Mouse (Mus musculus) small intestine, adult 2 months (tissue): ENCODE measurements around the gene B3gat2. TPM values are rescaled to one million over a fixed set of nuclear protein-coding genes. Genes with fewer than 3 reads are reported as not detected.

Source experiments
- H3K27ac ChIP-seq: fragments of 200-500 bp; 2 replicates; pipeline ENCODE4 v1.5.1; 2012; ENCODE audit warnings: low read depth, low read length, control low read depth, inconsistent platforms; ENCODE audit not compliant: insufficient read depth
- H3K27me3 ChIP-seq: fragments of 200-500 bp; 2 replicates; pipeline ENCODE4 v1.6.1; 2012; ENCODE audit warnings: mild to moderate bottlenecking, moderate library complexity, low read length, inconsistent platforms; ENCODE audit not compliant: control insufficient read depth, insufficient read depth
- H3K36me3 ChIP-seq: fragments of 200-500 bp; 2 replicates; pipeline ENCODE4 v1.6.1; 2012; ENCODE audit warnings: mild to moderate bottlenecking, low read length, control low read depth, inconsistent platforms; ENCODE audit not compliant: control insufficient read depth, insufficient read depth
- H3K4me1 ChIP-seq: fragments of 200-500 bp; 2 replicates; pipeline ENCODE4 v1.6.1; 2012; ENCODE audit warnings: low read length, inconsistent platforms, mixed read lengths; ENCODE audit not compliant: control insufficient read depth, insufficient read depth, insufficient read length
- H3K4me3 ChIP-seq: fragments of 200-500 bp; 2 replicates; pipeline ENCODE4 v1.5.1; 2012; ENCODE audit warnings: low read depth, mild to moderate bottlenecking, control low read depth, inconsistent platforms, low read length, moderate library complexity
- CTCF ChIP-seq: fragments of 200-500 bp; IDR thresholded peaks from 2 replicates; pipeline ENCODE4 v1.5.1; 2012; ENCODE audit warnings: low read depth, mild to moderate bottlenecking, control low read depth, inconsistent platforms, low read length, moderate library complexity, mixed read lengths; ENCODE audit not compliant: insufficient replicate concordance, insufficient read length; ENCODE audit errors: extremely low read depth
- POLR2A ChIP-seq: fragments of 200-500 bp; IDR thresholded peaks from 2 replicates; pipeline ENCODE4 v1.6.1; 2012; ENCODE audit warnings: low read depth, mild to moderate bottlenecking, control low read depth, inconsistent platforms, low read length, moderate library complexity
- WGBS: fragments of 180-500 bp; shearing (Covaris S2); methylation state at CpG from one replicate; pipeline ENCODE4 v1.1.7; 2018; 5-methylcytosine and 5-hydroxymethylcytosine counted together
- polyA plus RNA-seq: library from polyadenylated mRNA; depleted of rRNA; stranded (reverse); fragments of >200 nt; gene quantifications from 2 replicates; pipeline ENCODE4 v1.2.3, GENCODE M21; 2012; rRNA removed

Gene B3gat2
- polyA plus RNA-seq, result not detected in 2 replicates

DNA sequence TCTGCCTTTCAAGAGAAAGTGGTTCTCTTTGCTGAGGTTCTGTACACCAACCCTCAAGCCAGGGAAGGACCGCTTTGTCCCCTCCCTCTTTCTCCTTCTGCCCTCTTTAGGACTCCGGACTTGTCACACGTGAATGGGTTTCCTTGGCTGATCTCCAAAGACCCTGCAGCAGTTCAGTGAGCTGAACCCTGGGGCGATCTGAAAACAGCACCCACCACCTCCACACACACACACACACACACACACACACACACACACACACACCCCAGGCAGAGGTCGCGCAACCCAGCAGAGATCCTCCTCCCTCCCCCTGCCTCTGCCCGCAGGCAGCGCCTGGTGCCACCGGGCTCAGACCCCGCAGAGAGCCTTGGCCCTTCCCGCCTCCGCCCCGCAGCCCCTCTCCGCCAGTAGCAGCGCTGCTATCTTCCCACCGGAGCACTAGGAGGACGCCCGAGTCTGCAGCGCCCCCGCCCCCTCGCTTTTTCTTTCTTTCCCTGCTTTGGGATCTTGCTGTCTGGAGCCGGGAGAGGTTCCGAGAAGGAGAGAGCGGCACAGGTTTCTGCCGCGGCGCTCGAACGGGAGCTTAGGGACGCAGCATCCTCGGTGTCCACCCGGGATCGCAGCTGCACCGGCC, at the start of gene B3gat2:
Gene B3gat2, plus strand, starts transcription at position 252 of the 634 bp plus-strand sequence.
- Histone ChIP-seq H3K36me3 (no peaks in the 10 kb centered on the region), H3K4me1 (peaks cover 10% of the 10 kb centered on the region), H3K27me3 (peaks cover 25% of the 10 kb centered on the region), H3K4me3 (peak within 1 kb of the TSS; percentile 56), H3K27ac (no peak within 1 kb of the TSS)
- no peak for TF ChIP-seq CTCF
- TF ChIP-seq POLR2A, result no peak
- WGBS, result 4% methylated on average over 34 of the region's 34 CpGs

DNA sequence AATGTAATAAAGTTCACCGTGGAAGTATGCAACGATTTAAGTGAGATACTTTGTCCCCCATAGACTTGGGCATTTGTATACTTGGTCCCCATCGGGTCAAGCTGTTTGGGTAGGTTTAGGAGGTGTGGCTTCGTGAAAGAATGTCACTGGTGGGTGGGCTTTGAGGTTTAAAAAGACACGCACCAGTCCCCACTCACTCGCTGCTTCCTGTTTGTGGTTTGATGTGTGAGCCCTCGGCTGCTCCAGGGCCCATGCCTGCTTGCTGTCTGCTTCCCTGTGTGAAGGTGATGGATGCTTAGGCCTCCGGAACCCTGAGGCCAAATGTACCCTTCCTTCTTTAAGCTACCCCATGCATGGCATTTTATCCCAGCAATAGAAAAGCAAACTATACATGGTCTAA, 41.2 kb upstream of the B3gat2 start:
- H3K27me3 ChIP-seq, result no peaks in the 10 kb centered on the region
- H3K4me3 ChIP-seq, result no peak overlapping the region
- H3K36me3 ChIP-seq, result no peaks in the 10 kb centered on the region
- no peak overlapping the region for H3K27ac ChIP-seq
- TF ChIP-seq POLR2A (no peak), CTCF (no peak)
- WGBS, result 67% methylated on average over 8 of the region's 8 CpGs
- H3K4me1 ChIP-seq, result no peaks in the 10 kb centered on the region

GRCm38 (mm10) chr1:23721036-23721435, 40.5 kb upstream of the B3gat2 start:
- Histone ChIP-seq H3K4me1 (no peaks in the 10 kb centered on the region), H3K27ac (no peak overlapping the region), H3K27me3 (no peaks in the 10 kb centered on the region), H3K36me3 (no peaks in the 10 kb centered on the region), H3K4me3 (no peak overlapping the region)
- WGBS, result 76% methylated on average over 2 of the region's 2 CpGs
- TF ChIP-seq POLR2A (no peak), CTCF (no peak)

DNA sequence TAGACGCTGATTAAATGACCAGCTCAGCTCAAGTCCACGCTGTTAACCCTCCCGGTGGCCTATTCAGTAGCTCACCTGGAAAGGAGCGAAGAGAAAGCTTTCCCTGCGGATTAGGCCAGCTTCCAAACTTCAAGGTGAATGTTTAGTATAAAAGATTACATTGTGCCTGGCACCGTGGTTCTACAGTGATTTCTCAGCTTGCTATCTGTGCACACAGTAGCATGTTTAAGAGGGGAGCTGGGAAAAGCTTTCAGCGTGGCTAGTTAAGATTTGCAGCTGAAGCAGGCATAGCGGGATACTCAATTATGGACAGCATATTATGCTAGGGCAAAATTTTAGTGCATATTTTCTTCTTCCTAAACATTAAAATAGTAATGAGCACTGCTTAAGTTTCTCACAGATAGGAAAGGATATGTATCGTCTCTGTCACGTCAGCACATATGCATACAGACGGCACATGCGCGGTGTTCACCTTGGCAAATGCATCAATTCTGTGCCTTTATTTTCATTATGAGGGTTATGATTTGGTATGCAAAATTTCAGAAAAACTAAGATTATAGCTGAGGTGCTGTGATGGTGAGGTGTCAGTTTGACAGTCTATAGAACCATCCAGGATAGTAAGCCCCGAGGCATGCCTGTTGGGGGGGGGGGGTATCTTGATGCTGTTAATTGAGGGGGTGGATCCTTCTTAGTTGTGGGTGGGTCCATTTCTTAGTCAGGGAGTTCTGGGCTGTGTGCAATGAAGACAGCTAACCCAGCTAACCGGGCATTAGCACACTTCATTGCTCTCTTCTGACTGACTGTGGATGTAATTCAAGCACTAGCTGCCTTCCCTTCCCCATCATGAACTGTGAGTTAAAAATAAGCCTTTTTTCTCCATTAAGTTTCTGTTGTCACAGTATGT, 38.8 kb upstream of the B3gat2 start:
- Histone ChIP-seq H3K27ac (no peak overlapping the region), H3K4me3 (no peak overlapping the region), H3K27me3 (no peaks in the 10 kb centered on the region), H3K4me1 (no peaks in the 10 kb centered on the region), H3K36me3 (no peaks in the 10 kb centered on the region)
- TF ChIP-seq CTCF (no peak), POLR2A (no peak)
- 80% methylated on average over 15 of the region's 15 CpGs for WGBS

GRCm38 (mm10) chr1:23731324-23731723, 30.2 kb upstream of the B3gat2 start:
- 89% methylated on average over 5 of the region's 5 CpGs for WGBS
- TF ChIP-seq CTCF (no peak), POLR2A (no peak)
- Histone ChIP-seq H3K4me1 (no peaks in the 10 kb centered on the region), H3K27ac (no peak overlapping the region), H3K27me3 (no peaks in the 10 kb centered on the region), H3K4me3 (no peak overlapping the region), H3K36me3 (no peaks in the 10 kb centered on the region)

DNA sequence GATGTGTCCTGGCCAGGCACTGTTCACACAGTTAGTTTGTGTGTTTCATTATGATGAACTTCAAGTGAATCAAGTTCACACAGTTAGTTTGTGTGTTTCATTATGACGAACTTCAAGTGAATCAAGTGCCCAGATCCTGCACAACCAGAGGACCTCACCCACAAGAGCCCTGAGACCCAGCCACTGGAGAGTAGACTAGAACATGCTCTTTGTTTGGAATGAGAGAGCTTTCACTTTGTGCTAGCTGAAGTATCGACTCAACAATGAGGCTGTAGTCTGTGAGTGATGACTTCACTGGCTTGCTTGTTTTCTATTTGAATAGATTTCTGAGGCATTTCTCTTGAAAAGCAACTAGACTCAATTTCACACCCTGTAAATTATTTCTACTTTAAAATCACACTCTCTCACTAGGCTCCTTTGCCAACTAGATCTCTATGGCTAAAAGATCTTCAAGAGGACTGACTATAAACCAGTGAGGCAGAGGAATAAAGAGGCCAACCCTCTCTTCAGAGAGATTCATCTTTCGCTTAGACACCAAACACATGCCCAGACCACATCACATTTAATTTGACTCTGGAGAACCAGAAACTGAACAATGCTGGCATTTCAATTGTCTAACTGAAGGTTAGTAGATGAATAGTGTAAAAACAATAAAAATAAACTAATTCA, 10.6 kb upstream of the B3gat2 start:
- no peak overlapping the region for H3K4me3 ChIP-seq
- no peak overlapping the region for H3K27ac ChIP-seq
- TF ChIP-seq CTCF (no peak), POLR2A (no peak)
- H3K36me3 ChIP-seq, result no peaks in the 10 kb centered on the region
- H3K27me3 ChIP-seq, result no peaks in the 10 kb centered on the region
- H3K4me1 ChIP-seq, result no peaks in the 10 kb centered on the region
- WGBS, result 82% methylated on average over 3 of the region's 3 CpGs

- no peaks in the 10 kb centered on the region for H3K4me1 ChIP-seq
- 64% methylated on average over 2 of the region's 2 CpGs for WGBS
- TF ChIP-seq POLR2A, result no peak
- no peaks in the 10 kb centered on the region for H3K36me3 ChIP-seq
- H3K4me3 ChIP-seq, result no peak overlapping the region
- H3K27ac ChIP-seq, result no peak overlapping the region
- no peaks in the 10 kb centered on the region for H3K27me3 ChIP-seq
These were observed 8.5 kb upstream of the B3gat2 start for GRCm38 (mm10) chr1:23753091-23753490.
